Mouse (Mus musculus): Measurements from ENCODE around the gene Sestd1. TPM values are rescaled to one million over a fixed set of nuclear protein-coding genes. Genes with fewer than 3 reads are reported as not detected.

The Sestd1 gene
- total and polyA plus RNA-seq, 3 experiments: not detected

DNA sequence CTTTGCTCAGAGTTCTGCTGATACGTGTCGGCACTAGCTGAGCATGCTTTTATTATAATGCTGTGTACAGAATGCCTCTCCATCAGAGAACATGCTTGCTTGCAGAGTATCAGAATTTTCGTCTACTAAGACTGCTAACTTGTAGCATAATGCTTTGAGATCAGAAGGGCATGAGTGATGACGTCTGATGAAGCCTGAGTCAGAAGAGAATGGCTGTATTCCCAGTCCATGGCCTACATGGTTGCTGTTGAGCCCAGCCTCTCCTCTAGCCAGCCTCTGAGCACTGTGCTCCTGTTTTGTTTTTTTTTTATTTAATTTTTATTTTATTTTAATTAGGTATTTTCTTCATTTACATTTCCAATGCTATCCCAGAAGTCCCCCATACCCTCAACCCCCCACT, 43.5 kb downstream of the Sestd1 start:
- H3K36me3 ChIP-seq (ENCODE audit: control insufficient read depth in 1 of 2, insufficient read depth in 2 of 2, low read length in 2 of 2): no peaks in the 10 kb centered on the region
- no peaks in the 10 kb centered on the region for H3K4me1 ChIP-seq (ENCODE audit: control insufficient read depth in 1 of 2, insufficient read depth in 2 of 2, low read length in 2 of 2)
- H3K27ac ChIP-seq (ENCODE audit: control insufficient read depth, low read depth, low read length): no peak overlapping the region
- no peaks in the 10 kb centered on the region for H3K79me2 ChIP-seq (ENCODE audit: control insufficient read depth, insufficient read depth, low read length, poor library complexity)
- no peak overlapping the region for H3K4me3 ChIP-seq (ENCODE audit: control insufficient read depth in 1 of 2, insufficient read depth in 1 of 2, low read depth in 2 of 2, low read length in 2 of 2)
- no peak overlapping the region for H3K9ac ChIP-seq (ENCODE audit: control insufficient read depth, low read depth, low read length, poor library complexity, severe bottlenecking)
- no peaks in the 10 kb centered on the region for H3K27me3 ChIP-seq (ENCODE audit: control insufficient read depth in 1 of 2, insufficient read depth in 2 of 2, low read length in 2 of 2)
- H3K9me3 ChIP-seq (replicated peaks; ENCODE audit: insufficient read depth, low read length): no peaks in the 10 kb centered on the region
- TF ChIP-seq E2F4 (IDR thresholded peaks at IDR 0.05; ENCODE audit: borderline replicate concordance, low read depth, low read length) (no peak), MAZ (IDR thresholded peaks at IDR 0.05; ENCODE audit: low read depth, low read length) (no peak), CHD2 (IDR thresholded peaks at IDR 0.05; ENCODE audit: low read length) (no peak), UBTF (IDR thresholded peaks at IDR 0.05; ENCODE audit: borderline replicate concordance, insufficient read depth, low read depth, low read length) (no peak), POLR2AphosphoS5 (IDR thresholded peaks at IDR 0.05; ENCODE audit: borderline replicate concordance, low read depth, low read length) (no peak), RAD21 (IDR thresholded peaks at IDR 0.05; ENCODE audit: low read depth, low read length) (no peak), CHD1 (IDR thresholded peaks at IDR 0.05; ENCODE audit: low read depth, low read length) (no peak), BHLHE40 (IDR thresholded peaks at IDR 0.05; ENCODE audit: borderline replicate concordance, low read depth, low read length) (no peak), ETS1 (IDR thresholded peaks at IDR 0.05; ENCODE audit: low read depth, low read length) (no peak), USF1 (IDR thresholded peaks at IDR 0.05; ENCODE audit: low read depth, low read length) (no peak), MXI1 (IDR thresholded peaks at IDR 0.05; ENCODE audit: low read depth, low read length) (no peak), KAT2A (conservative IDR thresholded peaks at IDR 0.05; ENCODE audit: low read depth, low read length) (no peak)
- DNase-seq (ENCODE audit: low read depth, low spot score): no peak

DNA sequence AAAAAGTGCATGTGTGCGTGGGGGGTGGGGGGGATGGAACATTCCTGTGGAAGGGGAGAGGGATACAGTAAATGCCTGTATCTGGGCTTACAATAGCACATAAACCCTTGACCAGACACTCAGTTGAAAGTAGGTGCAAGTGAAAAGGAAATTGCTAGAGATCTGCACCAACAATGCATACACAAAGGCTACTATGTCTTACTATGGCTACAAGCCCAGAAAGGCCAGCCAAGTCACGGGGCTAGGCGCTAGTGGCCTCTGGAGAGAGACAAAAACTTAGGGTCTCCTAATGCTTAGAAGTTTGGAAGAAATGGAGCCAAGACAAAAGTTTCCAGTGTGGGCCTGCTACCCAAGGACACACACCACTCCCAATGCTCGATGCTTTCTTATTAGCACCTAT, 44.5 kb downstream of the Sestd1 start:
- Histone ChIP-seq H3K27me3 (ENCODE audit: control insufficient read depth in 1 of 2, insufficient read depth in 2 of 2, low read length in 2 of 2) (no peaks in the 10 kb centered on the region), H3K79me2 (ENCODE audit: control insufficient read depth, insufficient read depth, low read length, poor library complexity) (no peaks in the 10 kb centered on the region), H3K9me3 (replicated peaks; ENCODE audit: insufficient read depth, low read length) (no peaks in the 10 kb centered on the region), H3K4me1 (ENCODE audit: control insufficient read depth in 1 of 2, insufficient read depth in 2 of 2, low read length in 2 of 2) (no peaks in the 10 kb centered on the region), H3K27ac (ENCODE audit: control insufficient read depth, low read depth, low read length) (no peak overlapping the region), H3K4me3 (ENCODE audit: control insufficient read depth in 1 of 2, insufficient read depth in 1 of 2, low read depth in 2 of 2, low read length in 2 of 2) (no peak overlapping the region), H3K36me3 (ENCODE audit: control insufficient read depth in 1 of 2, insufficient read depth in 2 of 2, low read length in 2 of 2) (no peaks in the 10 kb centered on the region), H3K9ac (ENCODE audit: control insufficient read depth, low read depth, low read length, poor library complexity, severe bottlenecking) (no peak overlapping the region)
- TF ChIP-seq CHD2 (IDR thresholded peaks at IDR 0.05; ENCODE audit: low read length): no peak
- TF ChIP-seq POLR2AphosphoS2 (IDR thresholded peaks at IDR 0.05; ENCODE audit: low read length): no peak
- TF ChIP-seq NELFE (IDR thresholded peaks at IDR 0.05; ENCODE audit: low read depth, low read length): no peak
- no peak for TF ChIP-seq GABPA (IDR thresholded peaks at IDR 0.05; ENCODE audit: low read depth, low read length)
- no peak for TF ChIP-seq ZC3H11A (IDR thresholded peaks at IDR 0.05; ENCODE audit: low read depth, low read length)
- TF ChIP-seq CHD1 (IDR thresholded peaks at IDR 0.05; ENCODE audit: low read depth, low read length): no peak
- TF ChIP-seq TCF12 (IDR thresholded peaks at IDR 0.05; ENCODE audit: low read depth, low read length): no peak
- no peak for TF ChIP-seq EP300 (IDR thresholded peaks at IDR 0.05; ENCODE audit: low read depth in 1 of 2, low read length in 2 of 2)
- no peak for TF ChIP-seq MYC (IDR thresholded peaks at IDR 0.05; ENCODE audit: low read depth, low read length)
- TF ChIP-seq TBP (IDR thresholded peaks at IDR 0.05; ENCODE audit: low read depth, low read length): no peak
- no peak for TF ChIP-seq RCOR1 (IDR thresholded peaks at IDR 0.05; ENCODE audit: low read depth, low read length)
- no peak for TF ChIP-seq MAFK (IDR thresholded peaks at IDR 0.05; ENCODE audit: borderline replicate concordance, low read depth, low read length)
- no peak for TF ChIP-seq E2F4 (IDR thresholded peaks at IDR 0.05; ENCODE audit: borderline replicate concordance, low read depth, low read length)
- TF ChIP-seq RAD21 (IDR thresholded peaks at IDR 0.05; ENCODE audit: low read depth, low read length): no peak
- no peak for TF ChIP-seq TAL1 (IDR thresholded peaks at IDR 0.05; ENCODE audit: low read length)
- no peak for TF ChIP-seq POLR2AphosphoS5 (IDR thresholded peaks at IDR 0.05; ENCODE audit: borderline replicate concordance, low read depth, low read length)
- no peak for TF ChIP-seq ETS1 (IDR thresholded peaks at IDR 0.05; ENCODE audit: low read depth, low read length)
- no peak for TF ChIP-seq USF1 (IDR thresholded peaks at IDR 0.05; ENCODE audit: low read depth, low read length)
- no peak for DNase-seq (ENCODE audit: low read depth, low spot score)
